Mouse (Mus musculus) inflammation-experienced regulatory T-cells, adult 16 weeks (primary cell): ENCODE results near the gene Ascl4. TPM values are rescaled to one million over a fixed set of nuclear protein-coding genes. Genes with fewer than 3 reads are reported as not detected.

ENCODE experiments used
- polyA plus RNA-seq: library from polyadenylated mRNA; unstranded; fragments of 100-300 nt; shearing (Covaris generic); gene quantifications from one replicate; pipeline ENCODE4 v1.2.1, GENCODE M21; 2017

The Ascl4 gene
- not detected for polyA plus RNA-seq

DNA sequence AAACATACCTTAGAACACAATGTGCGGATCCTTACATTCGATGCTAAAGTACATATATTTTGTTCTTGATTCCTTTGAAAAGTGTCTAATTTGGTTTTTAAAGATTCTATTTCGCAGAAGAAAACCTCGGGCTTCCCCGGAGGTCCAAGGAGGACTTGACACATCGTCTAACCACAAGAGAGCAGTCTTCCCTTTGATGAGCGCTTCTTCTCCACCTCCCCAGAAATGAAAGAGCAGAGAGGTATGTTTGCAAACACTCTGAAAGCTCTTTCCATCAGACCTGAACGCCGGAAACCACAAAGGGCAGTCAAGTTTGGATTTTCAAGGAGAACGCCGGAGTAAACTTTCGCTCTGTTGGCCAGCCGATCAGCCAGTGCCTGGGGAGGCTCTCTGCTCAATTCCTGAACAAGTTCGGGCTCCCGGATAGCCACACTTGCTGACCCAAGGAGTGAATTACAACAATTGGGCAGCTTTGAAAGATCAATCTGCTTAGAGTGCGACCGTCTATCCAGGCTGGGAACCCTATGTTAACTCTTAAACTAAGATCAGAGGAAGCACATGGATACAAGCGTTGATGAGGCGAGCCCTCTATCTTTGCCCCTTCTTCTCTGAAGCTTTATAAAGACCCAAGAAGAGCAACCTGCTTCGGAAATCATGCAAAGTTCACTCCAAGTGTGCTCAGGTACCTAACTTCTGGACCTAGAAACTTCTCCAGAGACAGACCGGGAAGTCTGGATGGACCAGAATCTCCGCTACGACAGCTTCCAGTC is at the start of gene Ascl4:
Gene Ascl4, plus strand, starts transcription at position 6 of the 770 bp plus-strand sequence.

DNA sequence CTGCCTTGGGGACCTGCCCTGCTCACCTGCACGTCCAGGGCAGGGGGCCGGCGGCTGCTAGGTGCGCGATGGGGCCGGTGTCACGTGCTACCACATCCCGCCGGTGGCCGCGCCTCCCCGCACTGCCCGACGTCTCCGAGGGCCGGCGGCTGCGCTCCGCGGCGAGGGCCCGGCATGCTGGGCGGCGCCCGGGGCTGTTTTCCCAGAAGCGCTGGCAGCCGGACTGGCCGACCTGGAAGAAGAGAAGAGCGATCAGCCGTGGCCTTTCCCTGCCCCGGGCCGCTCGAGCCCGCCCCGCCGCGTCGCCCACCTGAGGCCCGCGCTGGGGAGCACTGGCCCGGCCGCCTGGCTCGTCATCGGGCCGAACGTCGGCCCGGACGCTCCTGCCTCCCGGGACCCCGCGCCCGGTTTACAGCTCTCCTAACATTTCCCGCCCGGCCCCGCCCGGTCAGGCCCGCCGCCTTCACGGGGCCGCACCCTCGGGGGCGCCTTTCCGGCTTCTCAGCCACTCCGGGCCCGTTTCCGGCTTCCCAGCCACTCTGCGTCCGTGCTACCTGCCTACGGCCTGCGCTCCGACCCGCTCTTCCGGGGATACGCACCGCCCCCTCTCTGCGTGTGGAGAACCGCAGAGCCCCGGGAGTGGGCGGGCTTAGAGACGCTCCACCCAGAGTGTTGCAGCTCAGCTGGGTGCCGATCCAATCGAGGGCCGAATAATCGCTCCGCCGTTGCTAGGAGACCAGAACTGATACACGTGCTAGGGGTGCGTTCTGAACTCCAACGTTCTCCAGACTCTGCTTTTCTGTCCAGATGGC is 10.8 kb upstream of the Ascl4 start, which contains the start of gene Prdm4:
Gene Prdm4, minus strand, starts transcription at position 645 of the 812 bp plus-strand sequence.

DNA sequence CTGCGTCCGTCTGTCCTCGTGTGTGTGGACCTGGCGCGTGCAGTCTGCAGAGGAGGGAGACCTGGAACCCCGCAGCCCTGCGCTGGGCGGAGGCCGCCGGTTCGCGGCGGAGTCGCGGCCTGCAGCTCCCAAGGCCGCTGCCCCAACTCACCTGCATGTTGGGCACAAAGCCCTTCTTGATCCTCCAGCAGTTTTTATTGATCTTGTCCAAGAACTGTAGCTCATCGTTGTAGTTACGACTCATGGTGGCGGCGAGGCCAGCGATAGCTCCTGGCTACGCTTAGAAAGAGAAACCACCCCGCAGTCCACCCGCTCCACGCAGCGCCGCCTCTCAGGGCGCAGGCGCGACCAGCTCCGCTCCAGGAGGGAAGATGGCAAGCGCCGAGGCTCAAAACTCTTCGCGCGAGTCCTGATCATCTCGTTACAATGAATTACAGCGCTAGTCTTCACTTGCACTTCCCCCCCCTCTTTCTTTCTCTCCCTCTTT is 30.0 kb downstream of the Ascl4 start, which contains the start of gene Rtcb:
Gene Rtcb, minus strand, starts transcription at position 360 of the 487 bp plus-strand sequence.

Other genes with a start within 250 kb of the Ascl4 start
- 60.0 TPM for gene Pwp1, start 98.2 kb upstream of the Ascl4 start, polyA plus RNA-seq
- 6.5 TPM for gene Prdm4, start 10.5 kb upstream of the Ascl4 start, polyA plus RNA-seq
- gene Rtcb, start 30.1 kb downstream of the Ascl4 start, polyA plus RNA-seq: 163 TPM
- not detected for gene Bpifc, start 84.2 kb downstream of the Ascl4 start, polyA plus RNA-seq
- gene Fbxo7, start 94.3 kb downstream of the Ascl4 start, polyA plus RNA-seq: 71.4 TPM